Mouse (Mus musculus) layer of hippocampus, adult 9-11 months (tissue): ENCODE measurements at regions not wholly inside any gene's neighbourhood (a gene's known extent, or its start where the extent isn't known, plus 50 kb on each side); places are given as distances from the start of the nearest gene placed in this dataset.

ENCODE experiments used
- DNase-seq: peaks from one replicate; pipeline ENCODE4 v3.0.0; 2022

DNA sequence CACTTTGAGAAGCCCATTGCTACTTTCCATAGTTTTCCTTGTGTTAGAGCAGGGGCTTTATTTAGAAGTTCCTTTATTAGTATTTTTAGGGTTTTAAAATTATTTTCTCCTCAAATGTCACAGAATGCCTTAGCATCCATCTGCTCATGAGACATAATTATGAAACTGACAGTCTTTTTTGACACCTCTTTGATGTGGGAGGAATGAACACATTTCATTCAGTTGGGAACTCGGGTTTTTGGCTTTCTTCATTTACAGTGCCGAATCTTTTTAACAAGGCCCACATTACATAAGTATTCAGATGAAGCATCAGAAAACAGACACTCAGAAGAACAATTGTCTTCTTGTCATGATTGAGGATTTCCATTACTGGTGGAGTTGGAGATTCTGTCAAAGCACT, 843.6 kb downstream of the Lrrtm4 start:
- DNase-seq, result peak; percentile 66

DNA sequence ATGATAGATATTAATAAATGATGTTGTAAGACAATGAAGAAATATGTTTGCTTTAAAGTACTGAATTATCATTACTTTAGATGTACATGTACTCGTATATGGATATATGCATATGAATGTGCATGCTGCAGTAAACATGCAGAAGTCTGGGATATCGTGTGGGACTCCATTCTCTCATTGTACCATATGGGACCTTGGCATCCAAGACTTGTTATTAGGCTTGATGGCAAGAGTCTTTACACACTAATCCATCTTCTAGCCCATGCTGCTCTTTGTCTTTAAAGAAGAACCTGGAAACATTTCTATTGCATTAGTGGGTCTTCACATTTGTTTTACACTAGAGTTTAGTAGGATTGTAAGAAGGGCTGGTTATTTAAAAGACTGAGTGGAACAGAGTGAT, 844.1 kb downstream of the Lrrtm4 start:
- no peak for DNase-seq

DNA sequence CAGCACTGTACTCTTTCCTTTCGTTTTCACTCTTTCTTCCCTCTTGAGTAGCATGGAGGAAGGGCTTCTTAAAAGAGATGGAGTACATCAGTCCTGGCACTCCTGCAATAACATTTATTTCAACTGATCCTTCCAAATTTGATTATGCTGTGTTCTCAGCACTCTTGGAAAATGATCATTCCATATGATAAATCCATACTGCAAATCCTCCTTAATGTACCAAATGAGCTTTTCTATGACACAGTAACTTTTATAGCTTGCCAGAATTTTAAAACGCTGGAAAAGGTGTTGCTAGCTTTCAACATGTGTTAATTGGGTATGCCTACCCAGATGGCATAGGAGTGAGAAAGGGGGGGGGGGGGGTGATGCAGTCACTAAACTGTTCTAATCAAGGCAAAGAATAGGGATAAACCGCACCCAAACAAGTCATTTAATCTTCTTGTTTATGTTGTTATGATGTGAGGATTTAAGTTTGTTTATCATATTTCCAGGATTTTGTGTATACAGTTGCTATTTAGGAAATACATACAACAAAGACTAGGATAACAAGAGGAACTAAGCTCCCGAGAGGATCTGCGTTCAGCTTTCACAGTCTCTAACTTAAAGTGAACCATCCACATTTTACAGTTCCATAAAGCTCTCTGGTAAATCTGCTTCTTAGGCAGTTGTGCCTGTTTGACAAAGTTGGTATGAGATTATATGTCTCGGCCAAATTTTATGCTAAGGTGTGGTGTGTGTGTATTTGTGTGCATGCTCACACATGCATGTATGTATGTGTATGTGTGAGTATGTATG, 847.3 kb downstream of the Lrrtm4 start:
- DNase-seq, result no peak

DNA sequence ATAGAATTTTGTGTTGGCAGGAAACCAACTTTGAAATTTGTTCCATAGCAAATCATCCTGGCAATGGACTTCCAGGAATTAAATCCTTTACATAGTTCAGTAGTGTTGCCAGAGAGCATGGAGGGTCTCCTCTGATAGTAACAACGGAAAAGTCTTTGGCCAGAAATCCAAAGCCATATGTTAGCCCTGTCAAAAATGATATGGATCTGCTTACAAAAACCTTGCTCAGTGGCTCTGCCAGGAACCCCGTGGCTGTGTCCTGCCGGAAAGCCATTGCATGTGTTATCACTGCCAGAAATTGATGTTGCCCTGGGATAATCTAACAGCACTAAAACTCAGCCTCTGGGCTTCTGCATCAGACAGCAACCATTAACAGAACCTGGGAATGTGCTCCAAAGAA, 866.7 kb downstream of the Lrrtm4 start:
- no peak for DNase-seq

DNA sequence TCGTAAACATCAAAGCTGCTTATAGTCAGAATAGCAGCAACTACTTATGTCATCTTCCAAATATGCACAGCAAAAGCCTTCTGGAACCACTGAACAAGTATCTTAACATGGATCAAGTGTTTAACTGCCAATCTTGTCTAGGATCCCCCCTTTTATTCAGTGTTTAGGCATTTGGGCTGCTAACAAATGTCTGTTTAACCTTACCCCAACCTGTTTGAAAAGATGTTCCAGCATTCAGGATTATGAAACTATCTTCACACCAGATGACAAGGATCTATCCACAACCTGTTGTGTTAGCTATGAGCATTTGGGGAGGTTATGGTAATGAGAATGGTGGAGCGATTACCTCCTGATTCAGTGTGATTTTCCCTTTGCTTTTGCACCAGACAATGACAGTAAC, 886.5 kb downstream of the Lrrtm4 start:
- DNase-seq, result peak; percentile 59

DNA sequence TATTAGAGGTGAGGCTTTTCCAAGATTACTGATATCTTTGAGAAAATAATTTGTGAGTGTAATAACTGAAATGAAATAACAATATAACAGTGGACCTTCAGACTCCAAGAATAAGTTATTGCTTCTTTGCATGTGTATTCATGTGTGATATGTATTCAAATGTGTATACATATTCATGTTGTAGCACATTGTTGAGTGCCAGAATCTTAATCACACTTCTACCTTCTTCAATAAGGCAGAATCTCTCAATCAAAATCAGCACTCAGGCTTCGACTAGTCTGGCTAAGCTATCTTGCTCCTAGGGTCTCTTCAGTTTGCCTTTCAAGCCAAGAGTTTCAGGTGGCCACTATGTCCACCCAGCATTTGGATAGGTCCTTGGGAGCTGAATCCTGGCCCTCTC, 911.1 kb downstream of the Lrrtm4 start:
- DNase-seq, result no peak

DNA sequence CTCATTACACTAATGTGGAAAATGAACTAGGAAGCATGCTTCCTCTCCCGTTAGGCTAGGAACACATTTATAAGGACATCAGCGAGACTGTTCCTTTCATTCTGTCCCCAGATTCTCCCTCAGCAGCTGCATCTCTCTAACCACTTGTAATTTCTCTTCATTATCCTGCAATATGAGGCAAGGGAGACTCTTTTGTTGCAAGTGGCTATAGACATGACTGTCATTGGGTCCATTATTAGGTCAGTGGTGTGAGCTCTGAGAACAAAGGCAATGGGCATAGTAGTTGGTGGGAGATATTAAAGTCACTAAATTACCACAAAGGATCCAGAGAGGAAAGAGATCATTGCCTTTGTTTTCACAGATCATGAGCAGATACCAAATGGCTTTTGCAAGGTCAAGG, 948.3 kb upstream of the Gcfc2 start:
- DNase-seq, result no peak

DNA sequence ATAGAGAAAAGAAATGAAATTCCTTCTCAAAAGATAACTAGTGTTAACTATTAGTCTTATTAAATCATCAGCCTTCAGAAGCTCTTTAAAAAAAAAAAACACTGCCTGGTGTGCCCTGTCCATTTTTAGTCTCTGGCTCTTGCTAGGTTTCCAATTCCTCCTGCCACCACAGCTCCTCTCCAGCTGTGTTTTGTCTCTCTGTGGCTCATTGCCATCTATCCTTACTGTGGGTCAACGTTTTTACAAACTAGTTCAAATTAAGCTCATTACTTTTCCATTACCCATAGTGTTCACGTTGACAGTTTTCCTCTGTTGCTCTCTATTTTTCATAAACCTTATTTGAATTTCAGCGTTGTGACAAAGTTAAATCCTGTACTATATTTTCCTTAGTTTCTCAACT, 930.0 kb upstream of the Gcfc2 start:
- DNase-seq, result no peak

DNA sequence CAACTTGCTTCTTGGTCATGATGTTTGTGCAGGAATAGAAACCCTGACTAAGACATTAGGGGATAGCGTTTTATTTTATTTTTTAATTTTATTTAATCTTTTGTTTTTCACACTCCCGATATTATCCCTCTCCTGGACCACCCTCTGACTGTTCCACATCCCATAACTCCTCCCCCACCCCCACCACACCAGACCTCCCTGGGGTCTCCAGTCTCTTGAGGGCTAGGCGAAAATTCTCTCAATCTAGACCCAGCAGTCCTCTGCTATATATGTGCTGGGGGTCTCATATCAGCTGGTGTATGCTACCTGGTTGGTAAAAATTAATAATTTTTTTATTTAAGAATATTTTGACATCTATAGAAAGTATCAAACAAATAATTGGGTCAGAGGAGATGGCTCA, 898.9 kb upstream of the Gcfc2 start:
- DNase-seq, result no peak
